Mouse (Mus musculus) stomach, embryonic 15.5 days (tissue): ENCODE measurements around the gene Nolc1. TPM values are rescaled to one million over a fixed set of nuclear protein-coding genes. Genes with fewer than 3 reads are reported as not detected.

Experiments used
- ATAC-seq: fragments of 200-750 bp; cut with Nextera tagmentation; 2 replicates; pipeline ENCODE4 v1.8.0; 2017; ENCODE audit warnings: low read depth, moderate number of reproducible peaks, moderate TSS enrichment; ENCODE audit not compliant: insufficient read depth, low FRiP score
- H3K27ac ChIP-seq: fragments of 300-500 bp; sonication (generic); 2 replicates; pipeline ENCODE4 v1.5.1; 2015; ENCODE audit warnings: mild to moderate bottlenecking, inconsistent platforms
- H3K27me3 ChIP-seq: fragments of 300-500 bp; sonication (generic); replicated peaks from 2 replicates; pipeline ENCODE4 v1.6.1; 2015; ENCODE audit warnings: inconsistent platforms
- H3K36me3 ChIP-seq: fragments of 300-500 bp; sonication (generic); 2 replicates; pipeline ENCODE4 v1.6.1; 2015; ENCODE audit warnings: inconsistent platforms
- H3K4me1 ChIP-seq: fragments of 300-500 bp; sonication (generic); 2 replicates; pipeline ENCODE4 v1.6.1; 2015; ENCODE audit warnings: inconsistent platforms
- H3K4me2 ChIP-seq: fragments of 300-500 bp; sonication (generic); 2 replicates; pipeline ENCODE4 v1.6.1; 2015; ENCODE audit warnings: mild to moderate bottlenecking, inconsistent platforms
- H3K4me3 ChIP-seq: fragments of 300-500 bp; sonication (generic); replicated peaks from 2 replicates; pipeline ENCODE4 v1.5.1; 2015; ENCODE audit warnings: inconsistent platforms
- H3K9ac ChIP-seq: fragments of 300-500 bp; sonication (generic); 2 replicates; pipeline ENCODE4 v1.6.1; 2015; ENCODE audit warnings: inconsistent platforms
- H3K9me3 ChIP-seq: fragments of 300-500 bp; sonication (generic); 2 replicates; pipeline ENCODE4 v1.6.1; 2016; ENCODE audit warnings: inconsistent platforms
- WGBS: fragments of 180-500 bp; shearing (Covaris S2); methylation state at CpG from one replicate; pipeline ENCODE4 v1.1.7; 2015; 5-methylcytosine and 5-hydroxymethylcytosine counted together
- polyA plus RNA-seq: library from polyadenylated mRNA; unstranded; fragments of >200 nt; fragmentation: Nextera tagmentation; extraction: Ambion mirVana; gene quantifications from 2 replicates; pipeline ENCODE4 v1.2.1, GENCODE M21; 2015

Nolc1 gene
- polyA plus RNA-seq, 1 experiment from 2014 or later, result 79.3 TPM

GRCm38 (mm10) chr19:46068054-46068453 is 7.6 kb upstream of the Nolc1 start:
- Histone ChIP-seq H3K27me3 (no peaks in the 10 kb centered on the region), H3K36me3 (peaks cover 82% of the 10 kb centered on the region), H3K9ac (no peak overlapping the region), H3K27ac (no peak overlapping the region), H3K9me3 (no peaks in the 10 kb centered on the region), H3K4me2 (no peak overlapping the region), H3K4me3 (no peak overlapping the region), H3K4me1 (no peaks in the 10 kb centered on the region)
- no peak for ATAC-seq
- WGBS, result 80% methylated on average over 10 of the region's 10 CpGs

- Histone ChIP-seq H3K36me3 (peaks cover 48% of the 10 kb centered on the region), H3K4me3 (no peak overlapping the region), H3K9ac (no peak overlapping the region), H3K9me3 (no peaks in the 10 kb centered on the region), H3K27ac (no peak overlapping the region), H3K4me1 (peaks cover 7% of the 10 kb centered on the region), H3K4me2 (no peak overlapping the region), H3K27me3 (no peaks in the 10 kb centered on the region)
- 79% methylated on average over 7 of the region's 7 CpGs for WGBS
- no peak for ATAC-seq
These were observed 2.4 kb upstream of the Nolc1 start for GRCm38 (mm10) chr19:46073285-46073684.

- no peak for ATAC-seq
- Histone ChIP-seq H3K27me3 (no peaks in the 10 kb centered on the region), H3K27ac (no peak overlapping the region), H3K4me1 (peaks cover 7% of the 10 kb centered on the region), H3K9ac (no peak overlapping the region), H3K4me2 (no peak overlapping the region), H3K36me3 (peaks cover 47% of the 10 kb centered on the region), H3K9me3 (no peaks in the 10 kb centered on the region), H3K4me3 (no peak overlapping the region)
- 83% methylated on average over 5 of the region's 5 CpGs for WGBS
These were observed 1.4 kb upstream of the Nolc1 start for GRCm38 (mm10) chr19:46074266-46074665.

- ATAC-seq, result no peak
- no peak overlapping the region for H3K4me3 ChIP-seq
- H3K9me3 ChIP-seq, result no peaks in the 10 kb centered on the region
- H3K27me3 ChIP-seq, result no peaks in the 10 kb centered on the region
- peaks cover 7% of the 10 kb centered on the region for H3K4me1 ChIP-seq
- H3K4me2 ChIP-seq, result no peak overlapping the region
- H3K9ac ChIP-seq, result no peak overlapping the region
- peaks cover 53% of the 10 kb centered on the region for H3K36me3 ChIP-seq
- WGBS, result 74% methylated on average over 3 of the region's 3 CpGs
- H3K27ac ChIP-seq, result no peak overlapping the region
These were observed 2.9 kb downstream of the Nolc1 start for GRCm38 (mm10) chr19:46078535-46078934.

DNA sequence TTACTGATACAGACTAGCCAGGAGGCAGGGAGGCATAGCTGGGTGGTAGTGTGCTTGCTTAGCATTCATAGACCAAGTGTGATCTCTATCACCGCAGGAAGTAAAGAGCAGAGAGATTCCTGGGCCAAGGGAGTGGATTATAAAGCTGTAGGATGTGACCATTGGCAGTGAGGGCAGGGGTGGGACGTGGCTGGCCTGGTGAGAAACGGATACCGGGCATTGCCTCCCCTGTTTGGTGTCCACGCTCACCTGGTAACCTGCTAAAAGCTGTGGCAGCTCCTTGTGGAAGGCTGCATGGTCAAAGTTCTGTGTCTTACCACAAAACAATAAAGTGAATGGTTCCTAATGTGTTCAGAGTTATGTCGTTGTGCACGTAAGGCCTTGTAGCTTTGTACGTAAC is 9.5 kb downstream of the Nolc1 start:
- 95% methylated on average over 8 of the region's 8 CpGs for WGBS
- no peak overlapping the region for H3K9ac ChIP-seq
- H3K9me3 ChIP-seq, result no peaks in the 10 kb centered on the region
- no peak overlapping the region for H3K4me2 ChIP-seq
- no peak overlapping the region for H3K27ac ChIP-seq
- H3K4me1 ChIP-seq, result no peaks in the 10 kb centered on the region
- H3K4me3 ChIP-seq, result no peak overlapping the region
- no peaks in the 10 kb centered on the region for H3K27me3 ChIP-seq
- H3K36me3 ChIP-seq, result peaks cover 50% of the 10 kb centered on the region
- ATAC-seq, result no peak

DNA sequence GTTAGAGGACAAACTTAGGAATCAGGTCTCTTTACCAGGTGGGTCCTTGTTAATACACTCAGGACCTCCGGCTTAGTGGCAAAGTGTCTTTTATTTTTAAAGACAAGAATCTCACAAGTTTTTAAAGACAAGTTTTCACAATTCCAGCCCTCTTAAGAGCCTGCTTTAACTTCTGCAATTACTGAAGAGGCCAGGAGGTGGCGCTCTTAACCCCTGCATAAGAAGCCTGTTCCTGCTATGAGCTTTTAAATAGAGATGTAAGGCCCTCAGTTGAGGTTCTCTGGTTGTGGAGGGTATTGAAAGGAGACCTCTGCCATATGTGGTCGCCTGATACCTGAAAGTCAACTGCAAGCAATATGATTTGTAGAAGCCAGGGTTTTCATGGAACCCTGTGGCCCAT is 10.7 kb downstream of the Nolc1 start:
- H3K27ac ChIP-seq, result no peak overlapping the region
- peaks cover 40% of the 10 kb centered on the region for H3K36me3 ChIP-seq
- no peaks in the 10 kb centered on the region for H3K27me3 ChIP-seq
- no peak for ATAC-seq
- H3K4me1 ChIP-seq, result no peaks in the 10 kb centered on the region
- H3K9ac ChIP-seq, result no peak overlapping the region
- H3K4me3 ChIP-seq, result no peak overlapping the region
- H3K9me3 ChIP-seq, result no peaks in the 10 kb centered on the region
- 48% methylated on average over 3 of the region's 3 CpGs for WGBS
- H3K4me2 ChIP-seq, result no peak overlapping the region

GRCm38 (mm10) chr19:46087871-46088270 is 12.2 kb downstream of the Nolc1 start:
- no peak overlapping the region for H3K4me3 ChIP-seq
- 76% methylated on average over 7 of the region's 7 CpGs for WGBS

DNA sequence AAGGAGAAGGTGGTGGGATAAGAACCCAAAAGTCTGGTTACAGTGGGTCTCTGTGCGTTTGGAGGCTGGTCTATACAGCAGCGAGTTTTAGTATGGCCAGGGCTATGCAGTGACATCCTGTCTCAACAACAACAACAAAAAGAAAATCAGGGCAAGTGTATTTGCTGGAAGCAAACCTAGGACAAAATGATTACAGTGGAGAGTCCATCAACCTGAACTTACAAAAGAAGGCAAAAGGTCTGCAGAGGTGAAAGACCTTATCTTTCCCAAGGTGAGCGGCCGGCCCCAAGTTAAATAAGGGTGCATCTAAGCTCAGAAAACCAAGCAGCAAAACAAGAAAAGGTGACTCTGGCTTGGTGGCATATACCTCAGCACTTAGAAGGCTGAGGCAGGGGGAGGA is 16.0 kb downstream of the Nolc1 start:
- Histone ChIP-seq H3K9me3 (no peaks in the 10 kb centered on the region), H3K27me3 (no peaks in the 10 kb centered on the region), H3K4me2 (no peak overlapping the region), H3K4me3 (no peak overlapping the region), H3K27ac (no peak overlapping the region), H3K36me3 (no peaks in the 10 kb centered on the region), H3K4me1 (no peaks in the 10 kb centered on the region), H3K9ac (no peak overlapping the region)
- 80% methylated on average over 4 of the region's 4 CpGs for WGBS
- ATAC-seq, result no peak

More at GRCm38 (mm10) chr19:46087871-46088270, 12.2 kb downstream of the Nolc1 start:
- Histone ChIP-seq H3K36me3 (peaks cover 25% of the 10 kb centered on the region), H3K9me3 (no peaks in the 10 kb centered on the region), H3K27ac (no peak overlapping the region), H3K27me3 (no peaks in the 10 kb centered on the region), H3K9ac (no peak overlapping the region), H3K4me1 (no peaks in the 10 kb centered on the region), H3K4me2 (no peak overlapping the region)
- ATAC-seq, result no peak

DNA sequence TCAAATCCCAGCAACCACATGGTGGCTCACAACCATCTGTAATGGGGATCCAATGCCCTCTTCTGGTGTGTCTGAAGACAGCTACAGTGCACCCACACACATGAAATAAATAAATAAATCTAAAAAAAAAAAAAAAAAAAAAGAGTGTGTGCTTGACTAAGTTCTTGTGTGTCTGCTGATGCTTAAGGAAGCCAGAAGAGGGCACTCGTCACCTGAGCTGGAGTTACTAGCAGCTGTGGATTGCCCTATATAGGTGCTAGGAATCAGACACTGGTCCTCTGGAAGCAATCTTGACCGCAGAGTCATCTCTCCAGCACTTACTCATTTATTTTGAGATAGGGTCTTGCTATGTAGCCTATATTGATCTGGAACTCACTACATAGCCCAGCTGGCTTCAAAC is 18.5 kb downstream of the Nolc1 start:
- Histone ChIP-seq H3K36me3 (no peaks in the 10 kb centered on the region), H3K27ac (no peak overlapping the region), H3K27me3 (no peaks in the 10 kb centered on the region), H3K4me3 (no peak overlapping the region), H3K4me1 (no peaks in the 10 kb centered on the region), H3K4me2 (no peak overlapping the region), H3K9ac (no peak overlapping the region), H3K9me3 (no peaks in the 10 kb centered on the region)
- no peak for ATAC-seq
- WGBS, result 94% methylated on average over 2 of the region's 2 CpGs

DNA sequence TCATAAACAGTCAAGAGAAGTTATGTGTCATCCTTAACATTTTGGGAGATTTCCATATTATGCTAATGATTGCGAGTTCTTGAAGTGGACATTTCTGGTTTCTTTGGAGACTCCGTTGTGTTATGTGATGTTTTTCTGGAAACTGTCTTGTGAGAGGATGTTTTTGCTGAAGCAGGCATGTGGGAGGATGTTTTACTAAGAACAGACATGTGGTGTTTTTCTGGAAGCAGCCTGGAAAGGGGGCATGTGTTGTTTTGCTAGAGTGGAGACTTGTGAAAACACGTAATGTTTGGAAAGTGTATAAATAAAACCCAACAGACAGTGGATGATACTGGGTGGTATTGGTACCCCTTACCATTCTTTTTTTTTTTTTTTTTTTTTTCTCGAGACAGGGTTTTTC is 19.6 kb downstream of the Nolc1 start:
- WGBS, result 78% methylated on average over 4 of the region's 4 CpGs
- H3K4me1 ChIP-seq, result no peaks in the 10 kb centered on the region
- no peak for ATAC-seq
- no peak overlapping the region for H3K27ac ChIP-seq
- no peaks in the 10 kb centered on the region for H3K9me3 ChIP-seq
- no peak overlapping the region for H3K4me2 ChIP-seq
- H3K36me3 ChIP-seq, result no peaks in the 10 kb centered on the region
- H3K9ac ChIP-seq, result no peak overlapping the region
- H3K4me3 ChIP-seq, result no peak overlapping the region
- no peaks in the 10 kb centered on the region for H3K27me3 ChIP-seq

DNA sequence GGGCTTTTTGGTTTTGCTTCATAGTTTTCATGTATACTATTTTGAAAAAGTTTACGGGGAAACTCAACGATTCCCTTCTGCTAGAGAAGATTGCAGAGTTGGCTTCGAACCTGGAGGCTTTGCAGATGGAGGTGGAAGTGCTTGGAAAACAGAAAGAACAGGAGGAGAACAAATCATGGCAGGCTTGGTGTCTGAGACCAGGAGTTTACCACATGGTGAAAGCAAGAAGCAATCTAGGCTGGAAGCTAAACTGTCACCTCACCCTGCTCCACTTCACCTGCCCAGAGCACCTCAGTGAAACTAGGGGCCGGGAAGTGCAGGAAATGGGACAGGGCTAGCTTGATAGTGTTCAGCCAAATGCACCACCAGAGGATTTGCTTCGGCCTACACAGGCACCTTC is 20.7 kb downstream of the Nolc1 start:
- Histone ChIP-seq H3K27me3 (no peaks in the 10 kb centered on the region), H3K4me1 (no peaks in the 10 kb centered on the region), H3K9ac (no peak overlapping the region), H3K36me3 (no peaks in the 10 kb centered on the region), H3K4me3 (no peak overlapping the region), H3K4me2 (no peak overlapping the region), H3K27ac (no peak overlapping the region), H3K9me3 (no peaks in the 10 kb centered on the region)
- ATAC-seq, result no peak
- 86% methylated on average over 5 of the region's 5 CpGs for WGBS

GRCm38 (mm10) chr19:46099561-46099960 is 23.9 kb downstream of the Nolc1 start:
- H3K9ac ChIP-seq, result no peak overlapping the region
- no peak overlapping the region for H3K4me2 ChIP-seq
- ATAC-seq, result no peak
- H3K36me3 ChIP-seq, result no peaks in the 10 kb centered on the region
- WGBS, result 87% methylated on average over 3 of the region's 3 CpGs
- no peak overlapping the region for H3K27ac ChIP-seq
- H3K4me3 ChIP-seq, result no peak overlapping the region
- no peaks in the 10 kb centered on the region for H3K27me3 ChIP-seq
- H3K4me1 ChIP-seq, result no peaks in the 10 kb centered on the region
- no peaks in the 10 kb centered on the region for H3K9me3 ChIP-seq

- no peak for ATAC-seq
- WGBS, result 80% methylated on average over 6 of the region's 6 CpGs
- Histone ChIP-seq H3K4me2 (no peak overlapping the region), H3K9ac (no peak overlapping the region), H3K36me3 (no peaks in the 10 kb centered on the region), H3K27me3 (no peaks in the 10 kb centered on the region), H3K9me3 (no peaks in the 10 kb centered on the region), H3K4me1 (no peaks in the 10 kb centered on the region), H3K27ac (no peak overlapping the region), H3K4me3 (no peak overlapping the region)
These were observed 27.9 kb downstream of the Nolc1 start for GRCm38 (mm10) chr19:46103437-46104186.
